Mouse (Mus musculus) midbrain, embryonic 15.5 days (tissue): ENCODE measurements around the gene Igf2bp3. TPM values are rescaled to one million over a fixed set of nuclear protein-coding genes. Genes with fewer than 3 reads are reported as not detected.

Experiments
- ATAC-seq: fragments of 200-750 bp; cut with Nextera tagmentation; replicated peaks from 2 replicates; pipeline ENCODE4 v1.8.0; 2017; ENCODE audit warnings: moderate TSS enrichment
- H3K27ac ChIP-seq: fragments of 300-500 bp; sonication (generic); 2 replicates; pipeline ENCODE4 v1.5.1; 2015; ENCODE audit warnings: mild to moderate bottlenecking, inconsistent platforms
- H3K27me3 ChIP-seq: fragments of 300-500 bp; sonication (generic); replicated peaks from 2 replicates; pipeline ENCODE4 v1.6.1; 2015; ENCODE audit warnings: inconsistent platforms
- H3K36me3 ChIP-seq: fragments of 300-500 bp; sonication (generic); replicated peaks from 2 replicates; pipeline ENCODE4 v1.6.1; 2015; ENCODE audit warnings: inconsistent platforms
- H3K4me1 ChIP-seq: fragments of 300-500 bp; sonication (generic); 2 replicates; pipeline ENCODE4 v1.6.1; 2015; ENCODE audit warnings: inconsistent platforms
- H3K4me2 ChIP-seq: fragments of 300-500 bp; sonication (generic); 2 replicates; pipeline ENCODE4 v1.6.1; 2015; ENCODE audit warnings: inconsistent platforms, mild to moderate bottlenecking, moderate library complexity
- H3K4me3 ChIP-seq: fragments of 300-500 bp; sonication (generic); 2 replicates; pipeline ENCODE4 v1.5.1; 2015; ENCODE audit warnings: mild to moderate bottlenecking, inconsistent platforms
- H3K9ac ChIP-seq: fragments of 300-500 bp; sonication (generic); 2 replicates; pipeline ENCODE4 v1.6.1; 2015; ENCODE audit warnings: mild to moderate bottlenecking, inconsistent platforms
- H3K9me3 ChIP-seq: fragments of 300-500 bp; sonication (generic); 2 replicates; pipeline ENCODE4 v1.6.1; 2016; ENCODE audit warnings: inconsistent platforms
- WGBS: fragments of 180-500 bp; shearing (Covaris S2); methylation state at CpG from one replicate; pipeline ENCODE4 v1.1.7; 2015; ENCODE audit warnings: mixed read lengths; 5-methylcytosine and 5-hydroxymethylcytosine counted together
- polyA plus RNA-seq: library from polyadenylated mRNA; unstranded; fragments of >200 nt; fragmentation: Nextera tagmentation; extraction: Ambion mirVana; gene quantifications from 2 replicates; pipeline ENCODE4 v1.2.1, GENCODE M21; 2015

Gene Igf2bp3
- polyA plus RNA-seq, 1 experiment from 2014 or later = 26.9 TPM

DNA sequence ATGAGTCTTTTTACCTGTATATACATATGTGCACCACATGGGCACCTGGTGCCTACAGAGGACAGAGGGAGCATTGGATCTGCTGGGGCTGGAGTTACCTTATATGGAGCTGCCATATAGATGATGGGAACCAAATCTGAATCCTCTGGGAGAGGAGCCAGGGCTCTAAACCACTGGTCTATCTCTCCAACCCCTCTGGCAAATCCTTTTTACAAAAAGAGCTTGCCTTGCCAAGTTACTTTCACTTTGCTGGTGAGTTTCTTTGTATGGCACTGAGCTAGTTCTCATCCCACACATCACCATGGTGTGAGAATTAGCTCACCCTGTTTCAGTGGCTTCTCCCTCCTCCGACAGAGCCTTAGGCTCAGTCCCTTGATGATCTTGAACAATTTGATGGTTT, 8.3 kb downstream of the Igf2bp3 start:
- H3K9me3 ChIP-seq = no peaks in the 10 kb centered on the region
- ATAC-seq = no peak

GRCm38 (mm10) chr6:49195188-49195587, 19.6 kb downstream of the Igf2bp3 start:
- no peaks in the 10 kb centered on the region for H3K27me3 ChIP-seq
- no peak overlapping the region for H3K9ac ChIP-seq
- no peaks in the 10 kb centered on the region for H3K9me3 ChIP-seq
- ATAC-seq = no peak
- H3K4me2 ChIP-seq = no peak overlapping the region
- WGBS = 79% methylated on average over 10 of the region's 10 CpGs
- H3K4me3 ChIP-seq = no peak overlapping the region
- no peak overlapping the region for H3K27ac ChIP-seq
- no peaks in the 10 kb centered on the region for H3K36me3 ChIP-seq
- no peaks in the 10 kb centered on the region for H3K4me1 ChIP-seq

More for the DNA sequence above, 8.3 kb downstream of the Igf2bp3 start:
- WGBS = 79% methylated on average over 1 of the region's 1 CpGs
- Histone ChIP-seq H3K9ac (no peak overlapping the region), H3K27me3 (no peaks in the 10 kb centered on the region), H3K4me1 (peaks cover 24% of the 10 kb centered on the region), H3K27ac (no peak overlapping the region), H3K36me3 (no peaks in the 10 kb centered on the region), H3K4me2 (no peak overlapping the region), H3K4me3 (no peak overlapping the region)

GRCm38 (mm10) chr6:49194536-49194935, 20.2 kb downstream of the Igf2bp3 start:
- no peak overlapping the region for H3K4me3 ChIP-seq
- no peaks in the 10 kb centered on the region for H3K27me3 ChIP-seq
- ATAC-seq = no peak
- H3K9ac ChIP-seq = no peak overlapping the region
- H3K4me2 ChIP-seq = no peak overlapping the region
- no peaks in the 10 kb centered on the region for H3K36me3 ChIP-seq
- 96% methylated on average over 4 of the region's 4 CpGs for WGBS
- no peaks in the 10 kb centered on the region for H3K4me1 ChIP-seq
- H3K27ac ChIP-seq = no peak overlapping the region
- no peaks in the 10 kb centered on the region for H3K9me3 ChIP-seq

- H3K4me2 ChIP-seq = no peak overlapping the region
- no peak for ATAC-seq
- no peaks in the 10 kb centered on the region for H3K36me3 ChIP-seq
- no peak overlapping the region for H3K9ac ChIP-seq
- H3K27ac ChIP-seq = no peak overlapping the region
- no peaks in the 10 kb centered on the region for H3K27me3 ChIP-seq
- H3K4me1 ChIP-seq = no peaks in the 10 kb centered on the region
- H3K4me3 ChIP-seq = no peak overlapping the region
- H3K9me3 ChIP-seq = no peaks in the 10 kb centered on the region
Observed at GRCm38 (mm10) chr6:49189363-49189762, 25.4 kb downstream of the Igf2bp3 start.

GRCm38 (mm10) chr6:49187299-49187698, 27.5 kb downstream of the Igf2bp3 start:
- Histone ChIP-seq H3K9me3 (no peaks in the 10 kb centered on the region), H3K27me3 (no peaks in the 10 kb centered on the region), H3K9ac (no peak overlapping the region), H3K27ac (no peak overlapping the region), H3K4me2 (no peak overlapping the region), H3K4me1 (no peaks in the 10 kb centered on the region), H3K36me3 (no peaks in the 10 kb centered on the region), H3K4me3 (no peak overlapping the region)
- WGBS = 87% methylated on average over 7 of the region's 7 CpGs
- no peak for ATAC-seq

DNA sequence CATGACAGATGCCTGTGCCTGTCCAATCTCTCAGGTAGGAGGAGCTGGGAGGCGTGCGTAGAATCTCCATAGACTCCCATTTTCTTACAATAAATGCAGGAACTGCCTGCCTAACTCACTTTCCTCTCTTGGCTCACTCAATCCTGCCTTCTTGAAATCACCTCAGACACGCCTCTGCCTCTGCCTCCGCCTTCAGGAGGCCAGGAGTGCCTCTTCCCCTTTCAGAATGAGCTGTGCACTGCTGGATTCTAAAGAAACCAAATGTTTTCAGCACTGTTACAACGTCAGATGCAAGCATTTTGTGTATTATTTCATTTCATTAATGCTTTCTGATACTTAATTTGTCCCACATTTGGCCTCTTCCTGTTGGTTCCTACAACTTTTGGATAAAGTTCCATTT, 38.7 kb downstream of the Igf2bp3 start:
- H3K4me3 ChIP-seq = no peak overlapping the region
- H3K9me3 ChIP-seq = no peaks in the 10 kb centered on the region
- no peaks in the 10 kb centered on the region for H3K36me3 ChIP-seq
- no peak overlapping the region for H3K4me2 ChIP-seq
- no peak for ATAC-seq
- 84% methylated on average over 5 of the region's 5 CpGs for WGBS
- no peak overlapping the region for H3K9ac ChIP-seq
- H3K27me3 ChIP-seq = no peaks in the 10 kb centered on the region
- H3K27ac ChIP-seq = no peak overlapping the region
- no peaks in the 10 kb centered on the region for H3K4me1 ChIP-seq

DNA sequence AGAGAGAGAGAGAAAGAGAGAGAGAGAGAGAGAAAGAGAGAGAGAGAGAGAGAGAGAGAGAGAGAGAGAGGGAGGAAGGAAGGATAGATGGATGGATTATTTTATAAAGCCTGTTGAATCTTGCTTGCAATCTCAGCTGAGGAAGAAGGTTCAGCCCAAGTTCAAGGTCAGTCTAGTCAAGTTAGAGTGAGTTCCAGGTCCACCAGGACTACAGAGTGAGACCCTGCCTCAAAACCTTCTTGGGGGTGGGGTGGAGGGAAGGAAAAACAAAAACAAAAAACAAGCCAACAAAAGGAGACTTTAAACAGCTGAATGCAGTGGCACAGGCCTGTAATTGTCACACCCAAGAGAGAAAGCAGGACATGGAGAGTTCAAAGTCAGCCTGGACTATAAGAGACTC, 40.1 kb downstream of the Igf2bp3 start:
- no peak for ATAC-seq

DNA sequence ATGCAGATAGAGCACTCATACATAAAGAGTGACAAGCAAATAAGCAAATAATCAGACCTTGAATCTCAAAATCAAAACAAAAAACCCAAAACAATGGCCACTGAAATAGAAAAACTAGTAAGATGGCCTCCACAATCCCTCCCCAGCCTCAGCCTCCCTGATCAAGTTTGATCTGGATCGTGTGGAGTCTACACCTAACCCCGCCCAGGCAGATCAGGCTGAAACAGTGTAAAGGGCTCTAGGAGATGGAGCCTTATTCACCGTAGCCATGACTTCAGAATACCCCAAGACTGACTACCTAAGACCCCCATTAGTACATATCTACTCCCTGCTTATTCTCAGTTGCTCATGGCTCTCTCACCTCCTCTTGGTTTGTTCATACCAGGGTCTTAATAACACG, 41.1 kb downstream of the Igf2bp3 start:
- Histone ChIP-seq H3K9me3 (no peaks in the 10 kb centered on the region), H3K9ac (no peak overlapping the region), H3K36me3 (no peaks in the 10 kb centered on the region), H3K27me3 (no peaks in the 10 kb centered on the region), H3K27ac (no peak overlapping the region), H3K4me1 (no peaks in the 10 kb centered on the region), H3K4me2 (no peak overlapping the region), H3K4me3 (no peak overlapping the region)
- ATAC-seq = no peak
- 81% methylated on average over 4 of the region's 4 CpGs for WGBS

More for the DNA sequence above, 40.1 kb downstream of the Igf2bp3 start:
- Histone ChIP-seq H3K36me3 (no peaks in the 10 kb centered on the region), H3K4me3 (no peak overlapping the region), H3K27me3 (no peaks in the 10 kb centered on the region), H3K4me2 (no peak overlapping the region), H3K4me1 (no peaks in the 10 kb centered on the region), H3K27ac (no peak overlapping the region), H3K9ac (no peak overlapping the region), H3K9me3 (no peaks in the 10 kb centered on the region)

DNA sequence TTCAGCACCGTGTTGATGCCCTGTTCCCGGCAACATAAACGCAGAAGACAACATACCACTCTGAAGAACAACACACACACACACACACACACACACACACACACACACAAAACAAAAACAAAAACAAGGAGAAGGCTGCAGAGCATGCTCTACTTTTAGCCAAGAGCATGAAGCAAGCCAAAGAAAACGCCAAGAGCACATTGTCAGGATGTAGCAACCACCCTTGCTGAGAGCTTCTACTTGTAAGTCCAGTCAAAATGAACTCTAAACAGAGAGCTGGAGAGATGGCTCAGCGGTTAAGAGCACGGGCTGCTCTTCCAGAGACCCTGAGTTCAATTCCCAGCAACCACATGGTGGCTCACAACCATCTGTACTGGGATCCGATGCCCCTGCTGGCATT, 41.5 kb downstream of the Igf2bp3 start:
- Histone ChIP-seq H3K4me3 (no peak overlapping the region), H3K4me2 (no peak overlapping the region), H3K4me1 (no peaks in the 10 kb centered on the region), H3K27me3 (no peaks in the 10 kb centered on the region), H3K36me3 (no peaks in the 10 kb centered on the region), H3K27ac (no peak overlapping the region), H3K9me3 (no peaks in the 10 kb centered on the region), H3K9ac (no peak overlapping the region)
- ATAC-seq = no peak
- WGBS = 89% methylated on average over 7 of the region's 7 CpGs

GRCm38 (mm10) chr6:49171216-49171615, 43.5 kb downstream of the Igf2bp3 start:
- no peak for ATAC-seq
- no peaks in the 10 kb centered on the region for H3K4me1 ChIP-seq
- H3K4me2 ChIP-seq = no peak overlapping the region
- H3K9me3 ChIP-seq = no peaks in the 10 kb centered on the region
- 87% methylated on average over 5 of the region's 5 CpGs for WGBS
- H3K27me3 ChIP-seq = no peaks in the 10 kb centered on the region
- no peak overlapping the region for H3K27ac ChIP-seq
- H3K4me3 ChIP-seq = no peak overlapping the region
- no peaks in the 10 kb centered on the region for H3K36me3 ChIP-seq
- H3K9ac ChIP-seq = no peak overlapping the region

DNA sequence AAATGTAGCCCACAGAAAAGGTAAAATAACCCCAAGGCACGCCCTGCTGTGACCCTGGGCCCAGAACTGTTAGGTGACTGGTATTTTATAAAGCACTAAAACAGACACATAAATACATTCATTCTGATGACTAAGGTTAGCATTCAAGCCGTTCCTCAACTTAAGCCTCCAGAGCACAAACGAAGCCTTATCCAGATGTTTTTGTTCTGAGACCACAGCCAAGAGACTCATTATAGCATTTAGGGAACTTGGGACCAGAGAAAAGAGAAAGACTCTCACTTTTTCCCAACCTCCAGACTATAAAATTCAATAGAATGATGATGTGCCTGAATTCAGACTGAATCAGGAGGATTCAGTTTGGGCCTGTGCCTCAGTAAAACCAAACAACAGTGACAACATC, 46.1 kb downstream of the Igf2bp3 start:
- Histone ChIP-seq H3K4me3 (no peak overlapping the region), H3K4me2 (no peak overlapping the region), H3K9ac (no peak overlapping the region), H3K36me3 (no peaks in the 10 kb centered on the region), H3K4me1 (0 out of 2 replicates have a peak, but pooled peaks cover 6% of the 10 kb centered on the region), H3K27ac (no peak overlapping the region), H3K27me3 (no peaks in the 10 kb centered on the region), H3K9me3 (no peaks in the 10 kb centered on the region)
- no peak for ATAC-seq
- WGBS = 69% methylated on average over 3 of the region's 3 CpGs

DNA sequence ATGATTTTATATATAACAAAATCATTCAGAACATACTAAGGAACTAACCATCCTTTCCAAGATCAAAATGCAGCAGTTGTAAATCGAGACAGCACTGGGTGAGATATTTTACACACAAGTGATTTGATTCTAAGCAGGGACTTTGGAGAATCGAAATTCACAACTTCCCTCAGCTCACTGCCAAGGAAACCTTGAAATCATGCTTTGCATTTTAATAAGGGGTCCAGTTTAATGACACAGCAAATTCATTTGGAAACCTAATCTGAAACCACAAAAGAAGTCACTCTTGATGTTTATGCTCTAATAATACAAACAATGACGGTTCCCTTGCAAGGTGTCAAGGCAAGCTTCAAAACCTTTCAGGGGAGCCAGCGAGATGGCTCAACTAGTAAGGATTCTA, 47.4 kb downstream of the Igf2bp3 start:
- H3K9ac ChIP-seq = no peak overlapping the region
- no peak for ATAC-seq
- no peaks in the 10 kb centered on the region for H3K9me3 ChIP-seq
- no peaks in the 10 kb centered on the region for H3K27me3 ChIP-seq
- WGBS = 36% methylated on average over 4 of the region's 4 CpGs
- no peaks in the 10 kb centered on the region for H3K36me3 ChIP-seq
- H3K4me2 ChIP-seq = no peak overlapping the region
- H3K4me3 ChIP-seq = no peak overlapping the region
- H3K27ac ChIP-seq = no peak overlapping the region
- 0 out of 2 replicates have a peak, but pooled peaks cover 6% of the 10 kb centered on the region for H3K4me1 ChIP-seq

DNA sequence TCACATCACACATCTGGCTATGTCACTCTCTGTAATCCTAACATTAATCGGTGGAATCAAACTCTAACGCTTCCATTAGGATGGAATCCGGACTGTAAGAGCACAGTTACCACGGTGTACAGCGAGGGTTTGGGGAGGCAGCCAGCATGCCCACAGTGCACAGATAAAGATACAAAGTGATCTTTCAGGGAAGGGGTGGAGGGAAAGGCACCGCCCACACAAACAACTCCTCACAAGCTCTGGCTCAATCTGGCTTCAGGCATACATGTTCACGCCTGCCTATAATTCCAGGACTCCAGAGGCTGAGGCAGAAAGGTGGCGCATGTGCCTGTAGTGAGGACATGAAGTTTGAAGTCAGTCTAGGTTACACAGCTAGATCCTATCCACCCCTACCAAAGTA, 48.4 kb downstream of the Igf2bp3 start:
- H3K9ac ChIP-seq = no peak overlapping the region
- no peak overlapping the region for H3K27ac ChIP-seq
- H3K4me3 ChIP-seq = no peak overlapping the region
- H3K36me3 ChIP-seq = no peaks in the 10 kb centered on the region
- 0 out of 2 replicates have a peak, but pooled peaks cover 6% of the 10 kb centered on the region for H3K4me1 ChIP-seq
- no peak for ATAC-seq
- no peaks in the 10 kb centered on the region for H3K9me3 ChIP-seq
- no peaks in the 10 kb centered on the region for H3K27me3 ChIP-seq
- no peak overlapping the region for H3K4me2 ChIP-seq
- 75% methylated on average over 8 of the region's 8 CpGs for WGBS

GRCm38 (mm10) chr6:49165855-49166254, 48.9 kb downstream of the Igf2bp3 start:
- Histone ChIP-seq H3K27ac (no peak overlapping the region), H3K36me3 (no peaks in the 10 kb centered on the region), H3K4me3 (no peak overlapping the region), H3K9ac (no peak overlapping the region), H3K27me3 (no peaks in the 10 kb centered on the region), H3K9me3 (no peaks in the 10 kb centered on the region), H3K4me1 (0 out of 2 replicates have a peak, but pooled peaks cover 6% of the 10 kb centered on the region), H3K4me2 (no peak overlapping the region)
- WGBS = 84% methylated on average over 6 of the region's 6 CpGs
- ATAC-seq = no peak
